Mouse (Mus musculus) cerebellum, adult 8-10 months (tissue): Measurements from ENCODE around the gene Zfp605.
"Not testable (repeated sequence)": the region's sequence is repeated elsewhere in the genome, so short reads cannot be mapped to it uniquely, and the experiment has no call there.

ENCODE experiments used
- DNase-seq: peaks from one replicate; pipeline ENCODE4 v3.0.0; 2022

Gene Zfp605

GRCm38 (mm10) chr5:110107581-110108304 lies 2.1 kb upstream of the Zfp605 start, which contains the start of gene Gtpbp6:
Gene Gtpbp6 (minus strand): TSS chr5:110108197.
- DNase-seq, result peak; percentile 92

- DNase-seq, result no peak
Observed at GRCm38 (mm10) chr5:110108305-110108628, 1.6 kb upstream of the Zfp605 start.

GRCm38 (mm10) chr5:110122380-110122779 lies 12.5 kb downstream of the Zfp605 start:
- not testable (repeated sequence) for DNase-seq

- peak; percentile 99 for DNase-seq
Observed at GRCm38 (mm10) chr5:110135293-110136086, 25.6 kb downstream of the Zfp605 start, which contains the start of gene Chfr. Gene Chfr (plus strand): TSS chr5:110135842.

GRCm38 (mm10) chr5:110136087-110136464 lies 26.2 kb downstream of the Zfp605 start:
- DNase-seq, result no peak

- no peak for DNase-seq
Observed at GRCm38 (mm10) chr5:110137816-110138215, 27.9 kb downstream of the Zfp605 start.

GRCm38 (mm10) chr5:110139325-110139724 lies 29.4 kb downstream of the Zfp605 start:
- no peak for DNase-seq

- DNase-seq, result no peak
Observed at GRCm38 (mm10) chr5:110140424-110140823, 30.5 kb downstream of the Zfp605 start.

- DNase-seq, result no peak
Observed at GRCm38 (mm10) chr5:110142309-110142708, 32.4 kb downstream of the Zfp605 start.

GRCm38 (mm10) chr5:110143007-110143406 lies 33.1 kb downstream of the Zfp605 start:
- DNase-seq, result no peak

- no peak for DNase-seq
Observed at GRCm38 (mm10) chr5:110169374-110169773, 59.5 kb downstream of the Zfp605 start.

GRCm38 (mm10) chr5:110176362-110177020 lies 66.6 kb downstream of the Zfp605 start, which contains the start of gene Golga3:
Gene Golga3 (plus strand): TSS chr5:110176701.
- peak; percentile 89 for DNase-seq

- no peak for DNase-seq
Observed at GRCm38 (mm10) chr5:110177021-110177420, 67.1 kb downstream of the Zfp605 start.

GRCm38 (mm10) chr5:110178628-110179027 lies 68.7 kb downstream of the Zfp605 start:
- no peak for DNase-seq
